Mouse (Mus musculus): ENCODE data around the gene Rab26. TPM values are rescaled to one million over a fixed set of nuclear protein-coding genes. Genes with fewer than 3 reads are reported as not detected.

Gene Rab26
- total RNA-seq, 2 experiments from 2014 or later, result 53.6 to 54.1 TPM

DNA sequence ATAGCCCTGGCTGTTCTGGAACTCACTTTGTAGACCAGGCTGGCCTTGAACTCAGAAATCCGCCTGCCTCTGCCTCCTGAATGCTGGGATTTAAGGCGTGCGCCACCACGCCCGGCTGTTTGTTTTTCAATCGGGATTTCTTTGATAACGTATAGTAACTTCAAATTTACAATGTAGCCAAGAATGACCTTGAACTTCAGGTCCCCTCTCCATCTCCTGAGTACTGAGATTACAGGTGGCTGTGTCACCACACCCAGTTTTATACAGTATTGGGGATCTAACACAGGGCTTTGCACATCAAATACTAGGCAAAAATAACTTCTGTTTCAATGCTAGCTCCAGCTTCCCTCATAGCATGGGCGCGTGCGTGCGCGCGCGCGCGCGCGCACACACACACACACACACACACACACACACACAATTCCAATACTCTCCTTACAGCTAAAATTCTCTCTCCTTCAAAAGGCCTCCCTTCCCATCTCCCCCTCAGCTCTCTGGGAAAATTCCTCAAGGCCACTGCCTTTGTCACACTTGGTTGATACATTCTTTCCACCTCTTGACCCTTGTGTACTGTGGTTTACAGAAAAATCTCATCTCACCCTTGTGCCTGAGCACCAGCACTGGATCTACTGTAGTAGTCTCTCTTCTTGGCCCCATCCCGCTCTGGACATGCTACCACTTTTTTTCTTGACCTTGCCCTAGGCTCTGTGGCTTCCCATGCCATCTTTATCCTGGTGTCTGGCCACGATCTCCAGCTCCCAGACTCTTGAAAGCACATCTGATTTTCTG, 52.8 kb downstream of the Rab26 start:
- DNase-seq (ENCODE audit: extremely low spot score in 1 of 2, low spot score in 2 of 2), result no peak
- H3K4me3 ChIP-seq, result no peak overlapping the region
- intact Hi-C loops (cut with DNase I), result no loop called here
- no peak overlapping the region for H3K27ac ChIP-seq
- no peak for TF ChIP-seq CTCF (IDR thresholded peaks at IDR 0.05)

DNA sequence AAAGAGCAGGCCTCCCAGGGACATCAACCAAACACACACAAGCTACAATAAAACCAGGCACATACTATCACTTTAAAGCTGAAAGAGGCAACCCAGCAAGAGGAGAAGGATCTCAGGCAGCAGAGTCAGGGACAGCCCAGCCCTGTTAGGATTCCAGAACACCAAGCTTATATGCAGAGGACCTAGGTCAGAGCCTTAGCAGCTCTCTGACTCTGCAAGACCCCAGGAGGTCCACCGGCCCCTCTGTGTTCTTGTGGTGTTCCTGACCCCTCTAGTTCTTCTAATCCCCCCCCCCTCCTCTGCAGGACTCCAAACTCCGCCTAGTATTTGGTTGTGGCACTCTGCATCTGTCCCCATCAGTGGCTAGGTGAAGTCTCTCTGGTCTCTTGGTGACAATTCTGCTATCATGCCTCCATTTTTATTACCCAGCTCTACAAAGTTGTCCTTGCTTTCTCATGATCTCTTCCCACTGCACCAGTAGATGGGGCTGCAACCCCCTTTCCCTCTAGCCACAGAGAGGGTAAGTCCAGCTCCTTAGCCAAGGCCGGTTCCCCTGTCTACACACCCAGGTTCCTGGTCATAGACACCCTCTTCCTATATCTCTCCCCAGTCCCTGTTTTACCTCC, 53.7 kb downstream of the Rab26 start:
- peak; percentile 33 for TF ChIP-seq CTCF (IDR thresholded peaks at IDR 0.05)
- Histone ChIP-seq H3K4me3 (no peak overlapping the region), H3K27ac (no peak overlapping the region)
- intact Hi-C loops (cut with DNase I), result no loop called here
- DNase-seq (ENCODE audit: extremely low spot score in 1 of 2, low spot score in 2 of 2), result peak in 1 of 2 experiments; percentile 12

DNA sequence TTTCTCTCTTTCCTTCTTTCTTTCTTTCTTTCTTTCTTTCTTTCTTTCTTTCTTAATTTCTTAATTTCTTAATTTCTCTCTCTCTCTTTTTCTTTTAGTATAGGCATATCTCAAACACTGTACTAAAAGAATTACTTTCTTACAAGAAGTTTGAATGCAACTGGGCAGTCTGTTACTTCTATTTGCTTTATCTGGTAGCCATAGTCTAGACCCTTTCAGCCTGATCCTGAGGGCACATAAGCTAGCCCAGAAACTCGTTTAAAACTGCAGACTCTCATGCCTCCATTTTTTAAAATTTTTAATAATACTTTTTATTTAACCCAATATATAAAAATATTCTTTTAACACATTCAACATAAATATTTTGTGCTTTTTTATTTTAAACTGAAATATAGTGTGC, 54.6 kb downstream of the Rab26 start:
- Histone ChIP-seq H3K4me3 (peak overlapping the region; percentile 92), H3K27ac (peak overlapping the region; percentile 99)
- no peak for TF ChIP-seq CTCF (IDR thresholded peaks at IDR 0.05)
- DNase-seq (ENCODE audit: extremely low spot score in 1 of 2, low spot score in 2 of 2), result no peak
- intact Hi-C loops (cut with DNase I), result no loop called here

DNA sequence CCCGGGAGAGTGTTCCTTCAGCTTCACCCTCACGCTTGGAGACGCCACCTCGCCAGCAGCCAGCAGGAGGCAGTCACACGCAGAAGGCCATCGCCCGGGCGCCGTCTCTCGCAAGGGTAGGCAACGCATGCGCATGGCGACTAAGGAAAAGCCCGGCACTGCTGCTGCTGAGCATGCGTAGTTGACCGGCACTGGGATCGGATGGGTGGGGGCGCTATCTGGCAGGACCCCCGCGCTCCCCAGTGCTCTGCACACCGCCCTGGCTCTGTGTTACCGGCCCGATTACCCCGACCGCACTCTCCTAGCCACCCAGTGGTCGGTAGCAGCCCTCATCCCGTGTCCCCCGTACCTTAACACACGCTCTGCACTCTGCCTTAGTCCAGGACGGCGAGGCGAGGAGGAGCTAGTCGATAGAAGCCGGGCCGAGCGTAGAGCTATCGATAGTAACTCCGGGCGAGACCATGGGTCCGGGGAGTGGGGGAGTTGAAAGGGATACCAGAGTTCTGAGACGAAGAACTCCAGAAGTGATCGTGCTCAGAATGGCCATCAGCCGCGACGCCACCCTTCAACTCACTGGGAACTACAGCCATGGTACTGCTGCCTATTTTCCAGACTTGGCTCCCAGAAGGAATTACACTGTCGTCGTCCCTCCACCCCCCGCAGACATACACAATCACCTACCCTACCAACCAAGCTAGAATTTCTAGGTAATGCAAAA, 55.2 kb downstream of the Rab26 start, which contains the start of gene Mlst8:
Gene Mlst8 (minus strand): TSS at position 416 of the 718 bp plus-strand sequence.
- DNase-seq (ENCODE audit: extremely low spot score in 1 of 2, low spot score in 2 of 2), result peak; percentile 96 to 98
- peak within 1 kb of the TSS; percentile 92 for H3K4me3 ChIP-seq
- peak; percentile 89 for TF ChIP-seq CTCF (IDR thresholded peaks at IDR 0.05)
- intact Hi-C loops (cut with DNase I), result no loop called here
- H3K27ac ChIP-seq, result peak within 1 kb of the TSS; percentile 99

DNA sequence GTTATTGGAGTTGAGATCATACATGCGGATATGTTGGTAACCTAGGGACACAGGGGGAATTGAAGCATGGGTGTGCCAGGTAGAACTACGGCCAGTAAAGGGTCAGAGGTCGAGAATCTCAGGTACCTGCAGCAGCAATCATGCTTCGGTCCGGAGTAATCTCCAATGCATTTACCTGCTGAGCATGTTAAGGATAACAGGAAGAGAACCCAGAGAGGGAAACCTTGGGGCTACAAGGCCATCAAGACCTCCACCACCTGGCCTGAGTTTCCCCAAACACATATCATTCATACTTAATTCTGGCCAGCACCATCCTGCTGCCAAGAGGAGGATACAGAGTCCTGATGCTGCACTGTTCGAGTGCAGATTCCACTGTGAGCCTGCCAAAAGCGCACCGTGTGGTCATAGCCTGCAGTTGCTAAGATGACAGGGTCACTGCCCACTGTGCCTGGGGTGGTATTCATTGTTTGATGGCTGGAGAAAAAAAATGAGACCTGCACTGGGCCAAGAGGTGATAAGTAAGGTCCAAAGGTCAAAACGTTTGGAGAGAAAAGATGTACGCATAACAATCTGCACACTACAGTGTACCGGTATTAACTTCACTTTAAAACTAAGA, 55.9 kb downstream of the Rab26 start:
- Histone ChIP-seq H3K27ac (peak overlapping the region; percentile 99), H3K4me3 (peak overlapping the region; percentile 92)
- no peak for TF ChIP-seq CTCF (IDR thresholded peaks at IDR 0.05)
- peak in 1 of 2 experiments; percentile 13 for DNase-seq (ENCODE audit: extremely low spot score in 1 of 2, low spot score in 2 of 2)
- intact Hi-C loops (cut with DNase I), result no loop called here

Other genes starting within 250 kb of the Rab26 start
- 1 to 10 TPM; 1.3 to 1.7 TPM for gene Abca17, start 183.1 kb downstream of the Rab26 start, total RNA-seq (2021)
- 10 to 100 TPM; 76.7 to 78.5 TPM for gene Abca3, start 182.3 kb downstream of the Rab26 start, total RNA-seq (2021)
- gene Rnps1, start 119.6 kb downstream of the Rab26 start, total RNA-seq (2021), result 100 to 1,000 TPM; 131 to 142 TPM
- 10 to 100 TPM; 24.4 to 26.2 TPM for gene Eci1, start 107.6 kb downstream of the Rab26 start, total RNA-seq (2021)
- 10 to 100 TPM in 1 of 2 experiments, 1 to 10 TPM in 1; 6.8 to 14.8 TPM for gene Dnase1l2, start 91.1 kb downstream of the Rab26 start, total RNA-seq (2021)
- 10 to 100 TPM; 37.7 to 41.7 TPM for gene E4f1, start 63.9 kb downstream of the Rab26 start, total RNA-seq (2021)
- gene Pgp, start 63.8 kb downstream of the Rab26 start, total RNA-seq (2021), result 10 to 100 TPM; 65.8 to 69.6 TPM
- gene Bricd5, start 60.3 kb downstream of the Rab26 start, total RNA-seq (2021), result 1 to 10 TPM; 1.7 to 1.9 TPM
- gene Mlst8, start 55.1 kb downstream of the Rab26 start, total RNA-seq (2021), result 10 to 100 TPM; 34.5 to 37.1 TPM
- gene Caskin1, start 45.6 kb downstream of the Rab26 start, total RNA-seq (2021), result 100 to 1,000 TPM; 134 to 144 TPM
- gene Traf7, start 6.3 kb downstream of the Rab26 start, total RNA-seq (2021), result 10 to 100 TPM; 81.3 to 85.3 TPM
- 10 to 100 TPM; 89.1 to 97.5 TPM for gene Pkd1, start 15.6 kb upstream of the Rab26 start, total RNA-seq (2021)
- gene Tsc2, start 98.4 kb upstream of the Rab26 start, total RNA-seq (2021), result 100 to 1,000 TPM; 140 to 159 TPM
- 1 to 10 TPM; 5.5 to 5.7 TPM for gene Nthl1, start 98.5 kb upstream of the Rab26 start, total RNA-seq (2021)
- gene Slc9a3r2, start 116.1 kb upstream of the Rab26 start, total RNA-seq (2021), result 10 to 100 TPM; 50.2 to 51.0 TPM
- 1 to 10 TPM in 1 of 2 experiments, under 1 TPM in 1; 0.58 to 1.4 TPM for gene Npw, start 124.2 kb upstream of the Rab26 start, total RNA-seq (2021)
- 10 to 100 TPM; 41.6 to 49.0 TPM for gene Zfp598, start 135.5 kb upstream of the Rab26 start, total RNA-seq (2021)
- 100 to 1,000 TPM; 177 to 188 TPM for gene Syngr3, start 155.7 kb upstream of the Rab26 start, total RNA-seq (2021)
- gene Gfer, start 161.9 kb upstream of the Rab26 start, total RNA-seq (2021), result 10 to 100 TPM; 20.0 to 23.2 TPM
- gene Noxo1, start 162.0 kb upstream of the Rab26 start, total RNA-seq (2021), result 1 to 10 TPM; 3.2 to 3.9 TPM
- 10 to 100 TPM; 24.7 to 26.4 TPM for gene Tbl3, start 173.4 kb upstream of the Rab26 start, total RNA-seq (2021)
- 1 to 10 TPM in 1 of 2 experiments, not detected in 1; 1.1 TPM for gene Rnf151, start 183.9 kb upstream of the Rab26 start, total RNA-seq (2021)
- gene Rps2, start 183.9 kb upstream of the Rab26 start, total RNA-seq (2021), result 100 to 1,000 TPM; 284 to 288 TPM
- gene Ndufb10, start 190.3 kb upstream of the Rab26 start, total RNA-seq (2021), result 100 to 1,000 TPM; 208 to 222 TPM
- gene Rpl3l, start 193.6 kb upstream of the Rab26 start, total RNA-seq (2021), result under 1 TPM; 0.34 to 0.68 TPM
- 10 to 100 TPM; 31.8 to 34.7 TPM for gene Msrb1, start 202.4 kb upstream of the Rab26 start, total RNA-seq (2021)
- under 1 TPM; 0.28 to 0.29 TPM for gene Hs3st6, start 218.8 kb upstream of the Rab26 start, total RNA-seq (2021)